Mouse (Mus musculus) skeletal muscle tissue, adult 2 months (tissue): ENCODE measurements around the gene Mrpl55.

ENCODE experiments used
- DNase-seq: peaks from one replicate; pipeline ENCODE4 v3.0.0-alpha.2; 2012; ENCODE audit warnings: low read depth, low spot score

Mrpl55 gene

DNA sequence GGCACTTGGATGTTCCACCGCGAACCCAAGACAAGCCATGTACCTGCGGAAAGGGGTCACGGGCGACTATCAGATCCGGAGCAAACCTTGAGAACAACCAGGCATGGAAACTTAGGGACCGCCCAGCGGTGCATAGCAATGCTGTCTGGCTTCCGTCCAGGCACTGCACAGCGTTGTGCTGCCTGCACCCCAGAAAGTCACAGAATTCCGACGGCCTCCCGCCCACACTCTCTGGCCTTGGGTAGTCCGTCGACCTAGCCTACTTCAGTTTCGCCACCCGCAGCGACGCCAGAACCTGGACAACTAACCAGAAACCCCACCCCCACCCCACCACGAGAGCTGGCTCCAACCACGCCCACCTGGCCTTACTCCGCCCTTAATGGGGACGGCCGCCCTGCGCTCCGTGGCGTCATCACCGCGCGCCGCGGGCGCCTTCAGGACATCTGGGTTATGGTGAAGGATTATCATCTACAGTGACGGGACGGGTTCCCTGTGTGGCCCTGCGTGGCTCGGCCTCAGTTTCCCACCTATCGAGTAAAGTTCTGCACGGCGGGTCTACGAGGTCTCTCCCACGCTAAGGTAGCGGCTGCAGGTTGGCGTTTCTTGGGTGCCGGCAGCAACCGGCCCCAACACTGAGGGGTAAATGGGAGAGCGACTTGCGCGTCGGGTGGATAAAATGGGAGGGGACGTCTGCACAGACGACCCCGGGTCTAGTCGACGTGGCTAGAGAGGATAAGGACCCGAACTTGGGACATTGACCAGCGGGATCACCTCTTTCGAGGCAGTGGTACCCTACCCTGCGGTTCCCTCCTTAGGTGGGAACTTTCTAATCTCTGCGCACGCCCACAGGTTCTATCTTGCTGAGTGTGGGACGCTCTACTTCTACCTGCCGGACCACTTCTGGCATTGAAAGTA lies at the start of gene Mrpl55:
Gene Mrpl55, plus strand, starts transcription at position 406 of the 915 bp plus-strand sequence.
- DNase-seq: peak; percentile 95

DNA sequence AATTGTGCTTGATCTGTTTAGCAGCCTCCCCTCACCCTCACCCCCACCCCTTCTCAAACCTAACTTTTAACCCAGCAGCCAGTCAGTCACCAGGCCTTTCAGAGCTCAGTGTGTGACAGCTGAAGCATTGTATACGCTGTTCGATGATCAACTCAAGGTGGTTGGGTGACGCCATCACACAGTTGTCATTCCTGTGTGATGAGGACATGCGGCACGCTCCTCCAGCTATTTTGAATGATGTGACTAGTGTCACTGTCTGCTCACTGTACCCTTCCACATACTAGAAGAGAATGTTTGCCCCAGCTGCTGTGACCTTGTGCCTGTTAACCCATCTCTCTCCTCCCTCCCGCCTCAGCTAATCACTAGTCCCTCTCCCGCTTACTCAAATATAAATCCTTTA lies 48.1 kb upstream of the Mrpl55 start:
- DNase-seq: no peak

DNA sequence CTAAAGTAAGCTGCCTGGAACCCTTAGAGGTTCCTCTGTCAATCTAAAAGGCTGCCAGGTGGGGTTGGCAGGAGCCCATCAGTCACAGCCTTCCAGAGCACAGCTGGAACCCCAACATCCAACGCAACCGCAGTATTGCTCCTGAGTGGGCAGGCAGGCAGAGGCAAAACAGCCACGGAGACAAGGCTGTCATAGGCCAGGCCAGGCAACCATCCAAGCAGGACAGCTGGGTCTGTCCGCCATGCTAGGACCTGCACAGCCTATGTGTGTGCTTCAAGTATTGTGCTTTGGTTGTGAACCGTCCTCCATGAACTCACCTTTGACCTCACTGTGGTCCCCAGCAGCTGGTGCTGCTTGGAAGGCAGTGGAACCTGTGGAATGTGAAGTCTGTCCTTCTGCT lies 46.4 kb upstream of the Mrpl55 start:
- no peak for DNase-seq

DNA sequence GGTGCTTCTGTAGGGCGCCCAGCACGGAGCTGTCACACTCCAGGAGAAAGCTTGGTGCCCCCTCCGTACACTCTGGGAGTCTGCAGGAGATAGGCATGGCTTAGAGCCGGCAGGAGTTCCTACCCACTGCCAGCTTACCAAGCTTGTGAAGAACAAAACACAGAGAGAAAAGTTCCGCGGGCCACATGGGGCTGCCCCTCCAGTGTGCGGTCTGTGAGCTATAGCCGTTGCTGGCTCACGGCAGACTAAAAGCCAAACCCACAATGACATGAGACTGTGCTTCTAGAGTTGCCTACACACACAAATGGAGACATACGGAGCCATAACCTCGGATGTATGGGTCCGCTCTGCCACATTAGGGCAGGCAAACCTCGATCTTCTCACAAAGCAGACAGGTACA lies 43.2 kb upstream of the Mrpl55 start:
- no peak for DNase-seq

DNA sequence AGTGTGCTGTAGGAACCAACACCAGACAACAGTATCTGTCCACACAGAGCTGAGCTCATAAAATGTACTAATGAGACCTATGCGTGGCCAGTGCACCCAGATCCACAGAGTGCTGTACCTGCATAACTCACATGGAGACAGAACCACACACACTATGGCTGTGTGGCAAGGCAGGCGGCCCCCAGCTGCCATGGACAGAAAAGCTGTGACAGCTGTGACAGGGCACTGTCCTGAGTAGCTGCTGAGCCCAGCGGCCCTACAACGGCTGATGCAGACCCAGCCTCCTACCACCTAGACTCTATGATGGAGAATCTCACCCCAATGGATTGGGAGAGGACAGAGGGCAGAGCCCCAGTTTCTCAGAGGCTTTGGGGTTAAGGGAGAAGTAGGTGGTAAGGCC lies 42.7 kb upstream of the Mrpl55 start:
- no peak for DNase-seq

DNA sequence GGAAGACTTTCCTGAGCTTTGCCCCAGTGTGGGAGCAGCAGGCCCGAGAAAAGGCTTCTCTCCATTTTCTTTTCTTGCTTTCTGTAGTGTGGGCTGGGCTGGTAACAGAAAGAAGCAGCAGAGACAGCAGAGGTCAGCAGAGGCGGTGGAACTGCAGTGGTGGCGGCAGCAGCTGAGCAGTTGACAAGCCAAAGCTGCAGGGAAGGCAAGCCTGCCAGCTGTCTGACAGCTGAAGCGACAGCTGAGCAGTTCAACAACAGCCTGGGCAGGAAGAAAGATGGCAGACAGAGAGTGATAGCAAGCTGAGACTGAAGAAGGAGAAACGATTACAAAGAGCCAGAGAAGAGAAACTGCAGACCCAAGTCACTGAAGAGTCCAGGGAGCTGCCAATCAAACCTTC lies 40.9 kb upstream of the Mrpl55 start:
- peak; percentile 94 for DNase-seq

DNA sequence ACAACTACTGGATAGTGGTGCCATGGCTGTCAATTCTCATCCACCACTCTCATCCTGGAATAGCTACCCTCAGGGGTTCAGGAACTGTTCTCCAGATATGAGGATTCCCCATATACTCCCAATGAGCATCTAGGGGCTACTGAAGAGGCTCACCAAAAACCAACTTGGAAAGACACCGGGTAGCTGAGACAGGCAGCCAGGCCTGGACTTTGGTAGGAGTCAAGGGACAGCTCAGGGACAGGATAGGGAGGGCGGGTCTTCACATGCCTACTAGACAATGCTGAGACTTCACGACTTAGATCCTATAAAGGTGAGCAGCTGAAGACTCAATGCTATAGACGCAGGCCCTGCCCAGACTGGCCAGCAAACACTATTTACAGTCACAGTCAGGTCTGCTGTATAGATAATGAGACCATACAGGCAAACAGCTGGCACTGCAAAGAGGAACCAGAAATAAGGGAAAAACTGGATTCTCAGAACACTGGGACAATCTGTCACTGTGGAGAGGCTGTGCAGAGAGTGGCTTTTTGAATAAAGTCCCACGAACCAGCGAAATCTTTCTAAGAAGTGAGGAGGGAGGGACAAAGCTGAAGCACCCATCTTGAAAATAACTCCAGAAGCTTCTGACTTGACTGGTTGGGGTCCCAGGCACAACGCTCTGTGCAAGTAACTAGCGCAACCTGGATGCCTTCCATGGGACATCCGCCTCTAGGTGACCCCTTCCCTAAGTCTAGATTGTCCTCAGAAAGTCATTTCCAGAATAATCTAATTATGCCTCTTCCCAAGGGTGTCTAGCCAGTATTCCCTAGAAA lies 39.6 kb upstream of the Mrpl55 start:
- DNase-seq: no peak

DNA sequence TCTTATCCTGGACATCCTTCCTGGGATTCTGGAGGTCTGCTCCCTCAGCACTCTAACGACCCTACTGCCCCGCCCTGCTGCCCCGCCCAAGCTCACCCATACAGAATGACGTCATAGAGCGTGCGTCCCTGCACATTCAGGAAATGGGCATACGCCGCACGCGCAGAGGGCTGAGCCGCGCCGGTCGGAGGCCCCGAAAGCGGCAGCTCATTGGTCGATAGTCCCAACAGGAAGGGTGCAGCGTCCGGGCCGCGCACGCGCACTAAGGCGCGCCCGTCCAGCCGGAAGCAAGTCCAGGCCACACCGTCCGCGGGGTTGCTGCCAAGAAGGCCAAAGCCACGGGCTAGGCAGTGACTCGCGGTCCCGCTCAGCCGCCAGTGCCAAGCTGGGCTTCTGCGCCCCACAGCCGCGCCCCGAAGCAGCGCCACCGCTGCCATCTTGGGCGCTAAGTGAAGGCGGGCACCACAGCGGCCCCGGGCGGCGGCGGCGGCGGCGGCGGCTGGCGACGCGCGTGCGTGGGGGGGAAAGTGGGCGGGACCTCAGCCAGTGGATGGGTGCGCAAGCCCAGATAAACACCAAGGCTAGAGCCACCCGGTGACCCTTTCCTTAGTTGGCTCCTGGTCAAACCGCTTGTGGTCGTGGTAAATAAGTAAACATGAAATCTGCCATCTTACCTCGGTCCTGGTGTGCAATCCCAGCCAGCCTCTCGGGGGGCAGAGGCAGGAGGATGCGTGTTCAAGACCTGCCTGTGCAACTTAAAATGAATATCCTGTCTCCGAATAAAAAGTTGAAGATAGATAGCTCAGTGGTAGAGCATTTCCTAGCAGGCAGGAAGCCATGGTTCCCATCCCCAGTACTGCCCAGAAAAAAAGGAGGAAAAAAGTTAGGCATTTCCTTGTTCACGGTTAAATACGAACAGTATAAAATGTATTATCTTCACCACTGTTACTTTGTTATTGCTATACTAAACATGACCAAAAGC lies 38.7 kb upstream of the Mrpl55 start, which contains the start of gene Iba57:
Gene Iba57, minus strand, starts transcription at position 485 of the 982 bp plus-strand sequence.
- peak; percentile 100 for DNase-seq

DNA sequence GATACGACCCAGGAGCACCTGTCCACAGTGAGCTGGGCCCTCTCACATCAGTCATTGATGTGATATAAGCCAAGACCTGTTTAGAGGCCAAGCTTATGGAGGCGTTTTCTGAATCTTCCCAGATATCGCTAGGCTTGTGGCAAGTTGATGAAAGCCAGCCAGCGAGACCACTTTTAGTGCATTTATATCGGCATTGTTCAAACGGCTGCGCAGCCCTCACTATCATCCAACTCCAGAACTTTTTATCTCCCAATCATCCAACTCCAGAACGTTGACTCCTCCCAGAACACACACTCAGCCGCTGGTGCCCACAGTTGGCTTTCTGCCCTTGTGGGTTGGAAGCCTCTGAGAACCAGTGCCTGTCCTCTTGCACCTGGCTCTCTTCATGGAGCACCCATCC lies 37.9 kb upstream of the Mrpl55 start:
- DNase-seq: peak; percentile 47

DNA sequence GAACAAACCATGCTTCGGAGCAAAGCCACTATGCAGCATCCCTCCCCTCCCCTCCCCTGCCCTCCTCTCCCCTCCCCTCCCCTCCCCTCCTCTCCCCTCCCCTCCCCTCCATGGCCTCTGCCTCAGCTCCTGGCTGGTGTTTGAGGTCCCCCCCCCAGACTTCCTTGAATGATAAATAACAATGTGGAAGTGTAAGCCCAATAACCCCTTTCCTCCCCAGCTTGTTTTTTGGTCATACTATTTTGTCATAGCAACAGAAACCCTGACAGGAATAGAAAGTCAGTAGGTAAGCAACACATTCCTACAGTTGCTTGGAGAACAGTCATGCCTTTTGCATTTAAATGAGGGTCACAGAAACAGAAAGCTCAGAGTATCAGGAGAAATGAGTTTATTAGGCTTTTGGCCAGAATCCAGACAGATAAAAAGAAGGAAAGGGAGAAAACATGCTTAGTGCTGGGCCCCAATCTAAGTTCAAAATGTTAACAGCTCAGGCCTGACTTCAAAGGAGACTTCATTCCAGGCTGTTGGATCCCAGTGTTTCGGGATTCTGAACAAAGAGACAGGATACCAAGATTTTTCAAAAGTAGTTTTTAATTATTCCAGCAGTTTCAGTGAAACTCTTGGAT lies 36.6 kb upstream of the Mrpl55 start:
- no peak for DNase-seq

DNA sequence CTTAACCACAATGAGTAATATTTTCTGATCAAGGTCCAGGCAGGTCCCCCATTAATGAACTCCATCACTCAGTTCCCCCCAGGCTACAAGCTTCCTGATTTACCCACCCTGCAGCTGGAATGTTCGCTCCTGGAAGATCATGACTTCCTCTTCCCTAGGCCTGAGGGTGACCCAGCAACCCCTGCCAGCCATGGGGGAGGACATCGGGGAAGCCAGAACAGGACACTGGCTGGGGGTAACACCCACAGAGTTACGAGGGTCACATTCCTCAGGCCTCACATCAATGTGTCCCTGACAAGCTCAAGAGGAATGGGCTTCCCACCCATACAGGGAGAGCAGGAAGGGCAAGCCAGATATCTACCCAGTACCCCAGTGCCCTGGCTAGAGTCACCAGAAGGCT lies 32.5 kb upstream of the Mrpl55 start:
- no peak for DNase-seq

DNA sequence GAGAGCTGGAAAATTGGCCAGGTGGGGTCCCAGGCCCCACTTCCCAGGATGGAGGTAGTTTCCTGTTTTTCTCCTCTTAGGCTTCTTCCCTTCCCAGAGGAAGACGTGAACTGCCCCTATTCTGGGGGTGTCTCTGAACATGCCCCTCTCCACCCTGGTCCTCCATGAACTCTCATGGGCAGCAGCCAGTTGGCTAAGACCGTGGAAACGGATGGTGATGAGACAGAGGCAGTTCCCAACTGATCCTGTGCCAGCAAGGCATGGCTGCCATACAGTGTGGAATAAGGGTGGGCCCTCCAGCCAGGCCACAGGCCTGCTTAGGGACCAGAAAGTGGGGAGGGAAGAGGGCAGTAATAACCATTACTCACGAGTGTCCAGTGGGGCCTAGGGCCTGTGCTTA lies 31.7 kb upstream of the Mrpl55 start:
- no peak for DNase-seq

DNA sequence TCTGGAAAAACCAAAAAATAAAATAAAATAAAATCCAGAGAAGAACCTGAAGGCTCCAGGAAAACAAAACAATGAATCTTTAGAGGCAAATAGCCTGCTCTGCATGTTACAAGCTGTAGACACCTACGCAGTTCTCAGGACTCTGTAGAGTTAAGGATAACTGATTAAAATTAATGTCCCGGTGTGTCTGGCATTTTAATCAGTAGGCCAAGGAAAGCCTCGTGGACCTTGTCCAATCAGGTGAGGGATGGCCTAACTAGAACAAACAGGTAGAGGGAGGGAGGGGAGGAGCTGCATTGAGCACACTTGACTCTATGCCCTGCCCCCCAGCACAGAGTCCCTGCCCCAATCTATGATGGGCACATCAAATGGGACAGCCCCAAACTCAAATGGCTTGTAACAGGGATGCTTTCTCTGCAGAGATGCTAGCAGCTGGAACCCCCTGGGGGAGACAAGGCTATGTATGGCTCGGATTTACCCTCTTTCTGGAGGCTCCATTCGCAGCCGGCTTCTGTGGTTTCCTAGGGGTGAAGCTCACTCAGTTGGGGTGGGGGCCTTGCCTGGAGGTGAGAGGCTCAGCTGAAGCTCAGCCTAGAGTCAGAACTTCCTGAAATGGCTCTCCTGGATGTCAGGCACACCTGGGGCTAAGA lies 28.0 kb upstream of the Mrpl55 start:
- no peak for DNase-seq

DNA sequence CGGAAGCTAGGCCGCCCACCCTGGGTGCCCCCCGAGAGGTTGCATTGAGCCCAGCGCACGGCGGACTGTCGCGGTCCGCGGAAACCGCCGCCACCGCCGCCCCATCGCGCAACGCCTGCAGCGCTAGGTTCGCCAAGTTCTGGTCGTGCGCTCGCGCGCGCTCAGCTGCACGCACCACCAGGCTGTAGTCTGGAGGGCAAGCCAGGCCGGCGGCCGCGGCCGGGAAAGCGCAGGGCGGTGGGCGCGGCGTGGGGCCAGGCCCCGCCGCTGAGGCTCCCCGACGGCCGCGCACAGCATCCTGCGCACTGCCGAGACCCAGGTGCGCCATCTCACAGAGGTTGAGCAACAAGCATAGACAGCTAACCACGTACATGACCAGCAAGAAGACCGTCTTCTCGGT lies 25.8 kb upstream of the Mrpl55 start:
- no peak for DNase-seq

DNA sequence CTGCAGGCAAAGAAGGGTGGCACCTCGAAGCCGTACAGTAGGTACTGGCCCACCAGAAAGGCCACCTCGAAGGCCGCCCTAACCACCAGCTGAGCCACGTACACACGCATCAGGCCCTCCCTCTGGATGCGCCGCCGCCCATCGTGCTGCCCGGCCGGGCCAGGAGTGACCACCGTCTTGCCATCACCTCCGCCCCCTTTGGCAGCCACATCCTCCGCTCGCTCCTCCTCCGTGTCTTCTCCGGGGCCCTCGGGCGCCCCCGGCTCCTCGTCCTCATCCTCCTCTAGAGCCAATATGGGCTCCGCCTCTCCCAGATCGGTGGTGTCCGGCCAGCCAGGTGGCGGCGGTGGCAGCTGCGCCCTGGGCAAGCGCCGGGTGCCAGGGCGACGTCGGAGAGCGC lies 25.4 kb upstream of the Mrpl55 start:
- no peak for DNase-seq

DNA sequence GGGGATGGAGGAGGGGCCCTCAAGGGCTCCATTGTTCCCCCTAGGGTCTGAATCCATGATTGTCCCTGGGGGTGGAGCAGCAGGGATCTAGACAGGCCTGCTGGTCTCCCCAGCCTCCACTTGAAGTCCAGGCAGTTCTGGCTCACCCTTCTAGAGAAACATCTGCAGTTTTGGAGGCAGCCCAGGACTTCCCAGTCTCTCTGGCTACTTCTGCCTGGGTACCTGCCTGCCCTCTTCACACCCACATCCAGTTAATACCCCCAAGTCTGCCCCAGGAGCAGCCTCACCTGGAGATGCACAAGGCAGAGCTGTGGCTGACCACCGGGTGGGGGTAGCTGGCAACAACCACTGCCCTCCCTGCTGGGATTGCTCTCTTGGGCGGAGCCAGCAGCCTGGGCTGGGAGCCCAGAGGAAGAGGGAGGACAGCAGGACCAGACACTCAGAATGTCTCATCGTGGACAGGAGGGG lies 19.4 kb upstream of the Mrpl55 start, which contains the start of gene Gjc2:
Gene Gjc2, minus strand, starts transcription at position 350 of the 468 bp plus-strand sequence.
- peak; percentile 57 for DNase-seq

DNA sequence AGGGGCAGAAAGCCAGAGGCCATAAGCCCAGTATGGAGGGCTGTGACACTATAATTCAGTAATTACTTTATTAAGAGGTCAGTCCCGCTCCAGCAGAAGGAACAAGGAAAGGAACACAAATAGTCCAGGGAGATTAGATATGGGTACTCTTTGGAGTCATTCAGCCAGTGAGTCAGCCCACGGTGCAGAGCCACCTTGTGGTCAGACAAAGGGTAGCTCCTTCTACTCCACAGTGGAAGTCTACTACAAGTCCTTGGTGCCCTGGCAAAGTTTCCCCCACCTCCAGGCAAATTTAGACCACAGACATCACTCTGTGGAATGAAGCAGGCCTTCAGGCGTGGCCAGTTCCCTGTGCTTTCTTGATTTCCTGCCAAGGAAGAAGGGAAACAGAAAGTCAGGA lies 18.5 kb upstream of the Mrpl55 start:
- peak; percentile 82 for DNase-seq

DNA sequence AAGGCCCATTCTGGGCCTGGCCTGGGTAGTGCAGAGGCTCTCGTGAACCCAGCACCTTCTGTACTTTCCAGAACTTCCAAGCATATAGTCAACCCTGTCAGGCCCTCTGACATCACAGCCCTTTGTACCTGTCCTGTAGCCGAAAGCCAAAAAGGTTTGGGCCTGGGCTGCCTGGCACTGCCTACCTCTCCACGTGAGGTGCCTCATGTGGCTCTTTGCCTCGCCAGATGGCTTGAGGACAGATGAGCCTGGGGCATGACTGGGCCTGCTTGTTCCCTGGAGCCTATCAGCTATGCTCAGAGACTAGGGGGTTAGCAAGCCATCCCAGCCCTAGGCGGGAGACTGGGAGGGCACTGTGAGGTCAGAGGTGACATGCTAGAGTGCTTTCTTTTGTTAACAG lies 16.8 kb upstream of the Mrpl55 start:
- no peak for DNase-seq

DNA sequence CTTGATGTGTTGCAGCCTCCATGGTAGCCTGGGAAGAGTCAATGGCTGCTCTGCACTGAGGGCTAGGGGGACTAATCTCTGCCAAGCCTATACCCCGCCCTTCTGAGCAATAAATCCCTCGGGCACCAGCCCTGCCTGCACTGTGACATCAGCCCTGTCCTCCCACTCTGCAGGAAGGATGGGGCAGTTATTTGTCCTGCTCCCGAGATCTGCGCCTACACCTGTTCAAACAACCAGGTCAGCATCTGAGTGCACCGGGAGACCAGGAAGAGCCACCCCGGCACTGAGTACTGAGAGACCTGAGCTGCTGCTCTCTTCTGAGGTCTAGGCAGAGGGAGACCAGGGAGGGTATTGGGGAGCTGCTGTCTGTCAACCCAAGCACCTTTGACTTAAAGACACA lies 14.6 kb upstream of the Mrpl55 start:
- DNase-seq: no peak
